In genomic region chr19:46887811-46888527, GRCm38 (mm10) we compare ENCODE assay signal across 12 mouse cellular contexts.
DNase-seq lines count a peak whose midpoint lies in the region; ATAC-seq and TF ChIP-seq lines count a peak whose summit lies in the region.
"Had no signal": no experiment of that assay in that cellular context is flagged by ENCODE, and none has a peak within 500 bp of the region (broad histone marks: within the 10 kb centered on the region; RNA-seq: fewer than 3 reads in every experiment).

No protein-coding gene starts in this region.

- H3K36me3 ChIP-seq in liver, embryonic 16.5 days (ENCODE audit: control insufficient read depth, insufficient read depth), result peaks cover 39% of the 10 kb centered on the region
- H3K36me3 ChIP-seq in limb, embryonic 10.5 days, result peaks cover 96% of the 10 kb centered on the region

- H3K9ac ChIP-seq in liver, embryonic 16.5 days (ENCODE audit: low read depth, low read length), result no peak overlapping the region
- H3K9ac ChIP-seq: embryonic facial prominence, embryonic 13.5 days; hindbrain, embryonic 13.5 days had no signal

- H3K4me3 ChIP-seq in layer of hippocampus, adult 2 months, result no peak overlapping the region
- H3K4me3 ChIP-seq in liver, embryonic 16.5 days (ENCODE audit: low read depth, low read length), result no peak overlapping the region
- H3K4me3 ChIP-seq in limb, embryonic 10.5 days, result no peak overlapping the region
- H3K4me3 ChIP-seq: embryonic facial prominence, embryonic 13.5 days; hindbrain, embryonic 13.5 days had no signal

- H3K4me2 ChIP-seq in liver, embryonic 16.5 days (ENCODE audit: low read depth, low read length), result no peak overlapping the region; the same call in 1 of the 2 replicates
- H3K4me2 ChIP-seq: embryonic facial prominence, embryonic 13.5 days; hindbrain, embryonic 13.5 days had no signal

- H3K9me3 ChIP-seq in liver, embryonic 16.5 days (replicated peaks; ENCODE audit: control insufficient read depth, low read length), result no peaks in the 10 kb centered on the region
- H3K9me3 ChIP-seq in limb, embryonic 10.5 days (replicated peaks), result no peaks in the 10 kb centered on the region
- H3K9me3 ChIP-seq: embryonic facial prominence, embryonic 13.5 days; hindbrain, embryonic 13.5 days had no signal

- peaks cover 11% of the 10 kb centered on the region for H3K4me1 ChIP-seq in liver, embryonic 16.5 days (ENCODE audit: control insufficient read depth, low read depth, low read length)
- no peaks in the 10 kb centered on the region for H3K4me1 ChIP-seq in limb, embryonic 10.5 days
- H3K4me1 ChIP-seq: embryonic facial prominence, embryonic 13.5 days; hindbrain, embryonic 13.5 days had no signal

- intact Hi-C loops in left cerebral cortex, postnatal 4 days (cut with DNase I), result no loop called here

- ATAC-seq in liver, embryonic 16.5 days (ENCODE audit: low read depth), result peak; percentile 48; the same call in 1 of the 2 replicates
- no peak for ATAC-seq in erythroid progenitor cell, adult 5-6 weeks (replicated peaks; ENCODE audit: low FRiP score, poor library complexity, severe bottlenecking)

- H3K27me3 ChIP-seq in liver, embryonic 16.5 days (ENCODE audit: control insufficient read depth, insufficient read depth, low read depth, low read length), result no peaks in the 10 kb centered on the region
- H3K27me3 ChIP-seq in limb, embryonic 10.5 days (ENCODE audit: low read depth, poor library complexity, severe bottlenecking), result no peaks in the 10 kb centered on the region
- H3K27me3 ChIP-seq: embryonic facial prominence, embryonic 13.5 days; hindbrain, embryonic 13.5 days had no signal

- no peak for DNase-seq in layer of hippocampus, adult 2 months (ENCODE audit: low spot score in 2 of 2)
- DNase-seq in layer of hippocampus, adult 18-20 months (ENCODE audit: low spot score in 2 of 2), result no peak
- DNase-seq in adrenal gland, postnatal 25 days, result peak; percentile 33
- DNase-seq in thymus, postnatal 36 days, result peak; percentile 72 to 80
- DNase-seq in limb, embryonic 10.5 days (ENCODE audit: low spot score), result no peak
- no peak for DNase-seq in left cerebral cortex, postnatal 4 days
- DNase-seq: lung, adult 2 months; right cerebral cortex, adult 18-20 months had no signal

- WGBS in liver, embryonic 16.5 days (ENCODE audit: insufficient replicate concordance), result 18% methylated on average over 14 of the region's 14 CpGs
- 85% methylated on average over 14 of the region's 14 CpGs for WGBS in limb, embryonic 10.5 days

- H3K27ac ChIP-seq in layer of hippocampus, adult 2 months, result peak overlapping the region; percentile 46; the same call in 1 of the 2 replicates
- H3K27ac ChIP-seq in liver, embryonic 16.5 days (ENCODE audit: low read length), result peak overlapping the region; percentile 24; the same call in 1 of the 2 replicates
- no peak overlapping the region for H3K27ac ChIP-seq in limb, embryonic 10.5 days
- H3K27ac ChIP-seq: embryonic facial prominence, embryonic 13.5 days; hindbrain, embryonic 13.5 days had no signal

- TF ChIP-seq CTCF in layer of hippocampus, adult 2 months (conservative IDR thresholded peaks at IDR 0.05), result no peak

Comparison
In these comparisons a context has a peak if more than half of its experiments do, and no peak if none do; other contexts are left out.
1. DNase-seq: peak in adrenal gland, postnatal 25 days (single experiment) and thymus, postnatal 36 days (2 of 2); none in layer of hippocampus, adult 2 months (0 of 2), layer of hippocampus, adult 18-20 months (0 of 2), limb, embryonic 10.5 days (single experiment) and left cerebral cortex, postnatal 4 days (single experiment).